Mouse (Mus musculus): ENCODE data around the gene Map2k2. TPM values are rescaled to one million over a fixed set of nuclear protein-coding genes. Genes with fewer than 3 reads are reported as not detected.

The Map2k2 gene
- polyA plus RNA-seq, 1 experiment from 2014 or later, result 190 TPM

DNA sequence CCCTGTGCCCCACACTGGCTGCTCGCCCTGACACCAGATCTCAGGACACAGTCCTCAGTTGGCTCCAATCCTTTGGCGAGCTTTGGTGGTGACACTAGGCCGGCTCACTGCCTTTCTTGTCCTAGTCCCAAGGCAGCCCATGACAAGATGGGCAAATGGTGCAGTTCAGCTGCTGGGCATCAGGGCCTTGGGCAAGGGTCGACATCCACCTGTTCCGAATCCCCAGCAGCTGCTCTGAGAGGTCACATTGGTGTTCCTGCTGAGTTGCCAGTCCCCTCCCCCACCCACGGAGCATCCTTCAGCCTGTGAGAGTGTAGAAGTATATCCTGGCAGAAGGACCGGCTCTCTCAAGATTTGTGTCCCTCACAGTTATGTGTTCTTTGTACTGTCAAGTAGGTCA, 14.9 kb downstream of the Map2k2 start:
- no peak for ATAC-seq
- 86% methylated on average over 7 of the region's 7 CpGs for WGBS
- H3K27ac ChIP-seq, result no peak overlapping the region
- no peak overlapping the region for H3K4me2 ChIP-seq (replicated peaks)
- no peaks in the 10 kb centered on the region for H3K9me3 ChIP-seq
- H3K36me3 ChIP-seq, result peaks cover 54% of the 10 kb centered on the region
- no peak overlapping the region for H3K9ac ChIP-seq
- H3K27me3 ChIP-seq (replicated peaks), result no peaks in the 10 kb centered on the region
- no peaks in the 10 kb centered on the region for H3K4me1 ChIP-seq (replicated peaks)
- H3K4me3 ChIP-seq (replicated peaks), result no peak overlapping the region

DNA sequence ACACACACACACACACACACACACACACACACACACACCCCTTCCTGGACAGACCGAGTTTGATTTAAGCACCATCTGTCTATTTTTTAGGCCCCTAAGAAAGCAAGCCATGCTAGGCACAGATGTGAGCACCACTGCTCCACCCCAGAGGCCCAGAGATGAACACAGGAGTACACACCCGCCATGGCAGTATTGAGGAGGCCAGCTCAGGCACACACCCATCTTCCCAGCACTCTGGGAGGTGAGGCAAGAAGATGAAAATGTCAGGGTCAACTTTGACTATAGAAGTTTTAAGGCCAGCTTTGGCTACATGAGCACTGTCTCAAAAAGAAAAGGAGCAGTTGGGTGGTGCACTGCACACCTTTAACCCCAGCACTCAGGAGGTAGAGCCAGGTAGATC, 17.2 kb downstream of the Map2k2 start:
- H3K27me3 ChIP-seq (replicated peaks), result no peaks in the 10 kb centered on the region
- no peak overlapping the region for H3K9ac ChIP-seq
- no peak overlapping the region for H3K27ac ChIP-seq
- H3K4me1 ChIP-seq (replicated peaks), result peaks cover 5% of the 10 kb centered on the region
- ATAC-seq, result no peak
- no peak overlapping the region for H3K4me2 ChIP-seq (replicated peaks)
- WGBS, result 65% methylated on average over 2 of the region's 2 CpGs
- no peaks in the 10 kb centered on the region for H3K9me3 ChIP-seq
- no peak overlapping the region for H3K4me3 ChIP-seq (replicated peaks)
- H3K36me3 ChIP-seq, result peaks cover 40% of the 10 kb centered on the region

- WGBS, result 78% methylated on average over 11 of the region's 11 CpGs
Measured at GRCm38 (mm10) chr10:81123500-81123899, 17.8 kb downstream of the Map2k2 start.

DNA sequence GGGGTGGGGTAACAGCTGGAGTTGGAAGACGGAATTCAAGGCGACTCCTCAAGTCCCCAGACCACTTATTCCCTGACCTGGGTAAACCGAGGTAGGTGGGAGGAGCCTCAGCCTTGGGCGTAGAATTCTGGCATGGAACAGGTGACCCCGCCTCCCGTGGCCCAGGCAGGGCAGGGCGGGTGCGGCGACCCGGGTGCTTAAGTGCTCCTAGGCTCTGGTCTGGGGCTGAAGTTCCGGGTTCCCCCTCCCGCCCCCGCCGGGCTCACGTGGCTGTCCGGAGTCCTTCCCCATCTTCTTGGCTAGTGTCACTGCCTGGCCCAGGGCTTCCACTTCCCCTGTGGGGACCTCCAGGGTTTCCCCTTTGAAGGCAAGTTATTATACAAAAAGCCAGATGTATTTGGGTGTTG, 28.5 kb downstream of the Map2k2 start:
- no peak overlapping the region for H3K9ac ChIP-seq
- peaks cover 30% of the 10 kb centered on the region for H3K4me1 ChIP-seq (replicated peaks)
- no peaks in the 10 kb centered on the region for H3K9me3 ChIP-seq
- no peaks in the 10 kb centered on the region for H3K36me3 ChIP-seq
- WGBS, result 2% methylated on average over 16 of the region's 16 CpGs
- ATAC-seq, result no peak
- peaks cover 9% of the 10 kb centered on the region; the same call in 1 of the 2 replicates for H3K27me3 ChIP-seq (replicated peaks)
- peak overlapping the region; percentile 73; the same call in 1 of the 2 replicates for H3K27ac ChIP-seq
- H3K4me3 ChIP-seq (replicated peaks), result peak overlapping the region; percentile 13
- peak overlapping the region; percentile 91 for H3K4me2 ChIP-seq (replicated peaks)

More at GRCm38 (mm10) chr10:81123500-81123899, 17.8 kb downstream of the Map2k2 start:
- Histone ChIP-seq H3K27ac (no peak overlapping the region), H3K36me3 (peaks cover 37% of the 10 kb centered on the region), H3K9ac (no peak overlapping the region), H3K4me3 (replicated peaks) (no peak overlapping the region), H3K9me3 (no peaks in the 10 kb centered on the region), H3K4me2 (replicated peaks) (no peak overlapping the region), H3K4me1 (replicated peaks) (peaks cover 10% of the 10 kb centered on the region), H3K27me3 (replicated peaks) (no peaks in the 10 kb centered on the region)
- ATAC-seq, result no peak

DNA sequence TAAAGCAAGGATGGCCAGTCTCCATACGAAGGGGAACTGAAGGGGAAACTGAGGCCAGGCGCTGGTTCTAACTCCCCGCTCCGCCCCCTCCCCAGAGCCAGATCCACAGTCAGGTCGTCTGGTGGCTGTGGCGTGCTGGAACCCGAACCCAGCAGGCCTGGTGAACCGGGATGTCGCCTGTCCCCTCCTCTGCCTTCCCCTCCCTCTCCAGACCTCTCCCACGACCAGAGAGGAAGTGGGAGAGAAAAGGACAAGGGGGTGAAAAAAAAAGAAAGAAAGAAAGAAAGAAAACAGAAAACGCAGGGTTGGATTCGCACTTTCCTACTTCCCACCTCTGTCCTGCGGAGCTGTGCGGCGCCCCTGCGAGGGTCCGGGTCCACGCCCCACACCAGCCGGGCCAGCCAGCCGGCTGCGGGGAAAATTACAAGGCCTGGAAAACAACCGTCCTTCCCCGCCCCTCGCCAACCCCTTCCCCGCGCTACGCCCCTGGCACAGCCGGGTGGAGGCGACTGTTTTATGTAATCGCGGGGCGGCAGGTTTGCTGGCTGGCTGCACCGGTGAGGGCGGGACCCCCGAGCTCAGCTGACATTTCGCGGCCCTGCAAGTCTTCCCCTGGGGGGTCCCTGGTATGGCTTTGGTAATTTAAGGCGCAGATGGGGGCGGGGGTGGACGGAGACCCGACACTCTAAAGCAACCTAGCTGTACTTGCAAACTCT, 29.4 kb downstream of the Map2k2 start, which contains the start of gene Zbtb7a:
Gene Zbtb7a, plus strand, starts transcription at position 255 of the 716 bp plus-strand sequence.
- peaks cover 9% of the 10 kb centered on the region; the same call in 1 of the 2 replicates for H3K27me3 ChIP-seq (replicated peaks)
- H3K4me1 ChIP-seq (replicated peaks), result peaks cover 34% of the 10 kb centered on the region
- 3% methylated on average over 41 of the region's 41 CpGs for WGBS
- ATAC-seq, result no peak
- peak within 1 kb of the TSS; percentile 97 for H3K27ac ChIP-seq
- H3K4me3 ChIP-seq (replicated peaks), result peak within 1 kb of the TSS; percentile 67
- no peaks in the 10 kb centered on the region for H3K9me3 ChIP-seq
- no peaks in the 10 kb centered on the region for H3K36me3 ChIP-seq
- H3K9ac ChIP-seq, result peak within 1 kb of the TSS; percentile 79
- H3K4me2 ChIP-seq (replicated peaks), result peak within 1 kb of the TSS; percentile 91

- Histone ChIP-seq H3K27me3 (replicated peaks) (peaks cover 9% of the 10 kb centered on the region; the same call in 1 of the 2 replicates), H3K36me3 (no peaks in the 10 kb centered on the region), H3K9me3 (no peaks in the 10 kb centered on the region), H3K4me1 (replicated peaks) (peaks cover 42% of the 10 kb centered on the region), H3K4me3 (replicated peaks) (peak overlapping the region; percentile 67), H3K9ac (peak overlapping the region; percentile 79), H3K27ac (peak overlapping the region; percentile 97), H3K4me2 (replicated peaks) (peak overlapping the region; percentile 91)
- under 1% methylated on average over 86 of the region's 86 CpGs for WGBS
- peak; percentile 47 for ATAC-seq
Measured at GRCm38 (mm10) chr10:81135831-81136705, 30.4 kb downstream of the Map2k2 start.

DNA sequence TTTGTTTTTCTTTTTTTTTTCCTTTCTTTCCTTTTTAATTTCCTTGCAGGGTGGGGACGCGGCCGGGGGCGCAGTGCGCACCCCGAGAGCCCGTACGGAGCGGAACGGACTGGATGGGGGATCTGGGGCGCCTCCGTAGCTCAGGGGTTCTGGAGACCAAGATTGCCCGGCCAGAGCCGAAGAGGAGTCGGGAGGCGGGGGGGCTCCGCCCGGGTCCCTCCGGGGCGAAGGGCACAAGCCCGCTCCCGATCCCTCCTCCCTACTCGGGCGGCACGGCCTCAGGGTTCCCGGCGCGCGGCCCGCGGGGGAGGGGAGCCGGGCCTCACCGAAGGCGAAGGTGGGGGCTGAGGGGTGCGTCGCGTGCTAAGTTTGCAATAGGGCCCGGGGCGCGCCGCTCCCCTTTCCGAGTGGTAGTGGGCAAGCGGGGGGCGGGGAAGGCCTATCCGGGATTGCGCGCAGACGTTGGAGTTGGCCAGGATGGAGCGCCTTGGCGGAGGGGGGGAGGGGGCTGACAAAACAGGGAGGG, 31.1 kb downstream of the Map2k2 start:
- ATAC-seq, result peak; percentile 15

DNA sequence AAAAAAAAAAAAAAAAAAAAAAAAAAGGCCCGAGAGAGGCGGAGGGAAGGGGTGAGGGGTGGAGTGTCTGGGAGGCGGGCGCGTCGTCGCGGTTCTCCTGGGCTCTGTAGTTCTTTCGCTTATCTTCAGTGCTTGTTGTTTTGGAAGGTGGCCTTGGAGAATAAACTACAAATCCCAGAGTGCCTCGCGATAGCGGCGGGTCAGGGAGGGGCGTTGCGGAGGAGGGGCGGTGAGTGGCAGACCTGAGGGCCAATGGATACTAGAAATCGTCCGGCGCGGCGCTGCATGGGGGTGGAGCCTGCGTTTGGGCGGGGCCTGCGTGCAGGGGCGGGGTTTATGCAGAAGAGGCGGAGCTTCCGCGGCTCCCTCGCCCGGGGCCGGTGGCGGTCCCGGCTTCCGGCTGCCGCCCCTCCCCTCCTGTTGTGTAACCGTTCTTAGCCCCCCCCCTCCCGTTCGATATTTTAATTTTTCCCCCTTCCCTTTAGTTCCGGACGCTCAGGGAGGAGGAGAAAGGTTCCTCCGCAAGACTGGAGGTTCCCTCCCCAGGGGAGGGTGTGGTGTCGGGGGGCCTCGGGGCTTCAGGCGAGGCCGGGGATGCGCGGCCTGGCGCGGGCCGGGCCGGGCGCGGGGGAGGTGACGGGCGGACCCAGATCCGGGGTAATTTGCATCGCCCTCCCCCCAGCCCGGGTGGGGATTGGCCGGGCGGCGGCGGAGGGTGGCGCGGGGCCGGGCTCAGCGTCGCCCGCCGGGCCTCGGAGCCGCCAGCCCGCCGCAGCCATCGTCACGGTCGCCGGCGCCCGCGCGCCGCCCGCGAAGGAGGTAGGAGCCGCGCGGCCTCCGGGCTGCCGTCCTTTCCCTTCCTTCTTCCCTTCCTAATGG, 31.8 kb downstream of the Map2k2 start:
- Histone ChIP-seq H3K4me2 (replicated peaks) (peak overlapping the region; percentile 86), H3K9ac (peak overlapping the region; percentile 90), H3K36me3 (no peaks in the 10 kb centered on the region), H3K4me1 (replicated peaks) (peaks cover 50% of the 10 kb centered on the region), H3K27ac (peak overlapping the region; percentile 97), H3K27me3 (replicated peaks) (peaks cover 9% of the 10 kb centered on the region; the same call in 1 of the 2 replicates), H3K9me3 (no peaks in the 10 kb centered on the region), H3K4me3 (replicated peaks) (peak overlapping the region; percentile 67)
- under 1% methylated on average over 74 of the region's 89 CpGs for WGBS
- peak; percentile 84 for ATAC-seq

More for the DNA sequence above, 31.1 kb downstream of the Map2k2 start:
- Histone ChIP-seq H3K27ac (peak overlapping the region; percentile 97), H3K36me3 (no peaks in the 10 kb centered on the region), H3K4me1 (replicated peaks) (peaks cover 47% of the 10 kb centered on the region), H3K27me3 (replicated peaks) (peaks cover 9% of the 10 kb centered on the region; the same call in 1 of the 2 replicates), H3K9ac (peak overlapping the region; percentile 79), H3K4me2 (replicated peaks) (peak overlapping the region; percentile 91), H3K4me3 (replicated peaks) (peak overlapping the region; percentile 67), H3K9me3 (no peaks in the 10 kb centered on the region)
- under 1% methylated on average over 47 of the region's 50 CpGs for WGBS

- WGBS, result 1% methylated on average over 24 of the region's 24 CpGs
- H3K9ac ChIP-seq, result peak overlapping the region; percentile 90
- no peak for ATAC-seq
- peaks cover under 1% of the 10 kb centered on the region for H3K36me3 ChIP-seq
- peak overlapping the region; percentile 81 for H3K27ac ChIP-seq
- peak overlapping the region; percentile 67 for H3K4me3 ChIP-seq (replicated peaks)
- no peaks in the 10 kb centered on the region for H3K9me3 ChIP-seq
- peaks cover 57% of the 10 kb centered on the region for H3K4me1 ChIP-seq (replicated peaks)
- H3K4me2 ChIP-seq (replicated peaks), result peak overlapping the region; percentile 86
- H3K27me3 ChIP-seq (replicated peaks), result peaks cover 9% of the 10 kb centered on the region; the same call in 1 of the 2 replicates
Measured at GRCm38 (mm10) chr10:81138131-81138782, 32.5 kb downstream of the Map2k2 start.

DNA sequence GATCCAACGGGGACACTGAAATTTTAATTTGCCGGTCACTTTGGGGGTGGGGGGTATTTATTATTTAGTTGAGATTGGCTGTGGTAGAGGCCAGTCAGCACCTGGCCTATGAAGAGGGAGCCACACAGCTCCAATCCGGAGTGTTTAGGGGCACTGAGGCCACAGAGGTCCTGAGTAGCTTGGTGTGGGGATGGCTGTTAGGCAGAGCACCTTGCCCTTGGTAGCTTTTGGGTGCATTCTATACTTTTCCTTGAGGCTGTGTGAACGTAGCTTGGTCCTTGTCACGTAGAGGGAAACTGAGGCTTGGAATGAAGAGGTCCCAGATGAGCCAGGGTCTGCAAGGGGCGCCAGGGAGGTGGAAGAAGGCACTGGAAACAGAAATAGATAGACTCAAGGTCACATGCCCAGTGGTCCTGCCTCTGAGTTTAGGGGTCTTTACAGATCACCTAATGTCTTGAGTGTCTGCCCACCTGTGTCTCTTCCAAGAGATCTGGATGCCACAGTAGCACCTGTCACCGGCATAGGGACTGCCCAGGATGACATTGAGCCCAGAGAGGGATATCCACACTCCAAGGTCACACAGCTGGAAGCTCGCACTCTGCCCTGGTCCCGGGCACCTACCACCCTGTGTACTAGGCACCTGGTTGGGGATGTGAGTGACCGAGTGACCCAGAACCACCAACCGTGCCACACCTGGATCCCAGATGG, 33.3 kb downstream of the Map2k2 start:
- Histone ChIP-seq H3K9ac (peak overlapping the region; percentile 90), H3K27ac (peak overlapping the region; percentile 81), H3K4me2 (replicated peaks) (peak overlapping the region; percentile 86), H3K27me3 (replicated peaks) (peaks cover 7% of the 10 kb centered on the region; the same call in 1 of the 2 replicates), H3K36me3 (peaks cover 8% of the 10 kb centered on the region), H3K9me3 (no peaks in the 10 kb centered on the region), H3K4me3 (replicated peaks) (peak overlapping the region; percentile 67), H3K4me1 (replicated peaks) (peaks cover 58% of the 10 kb centered on the region)
- ATAC-seq, result no peak
- 45% methylated on average over 11 of the region's 11 CpGs for WGBS
